Comparison of ENCODE assay signal across 8 mouse cellular contexts in the genomic region with DNA sequence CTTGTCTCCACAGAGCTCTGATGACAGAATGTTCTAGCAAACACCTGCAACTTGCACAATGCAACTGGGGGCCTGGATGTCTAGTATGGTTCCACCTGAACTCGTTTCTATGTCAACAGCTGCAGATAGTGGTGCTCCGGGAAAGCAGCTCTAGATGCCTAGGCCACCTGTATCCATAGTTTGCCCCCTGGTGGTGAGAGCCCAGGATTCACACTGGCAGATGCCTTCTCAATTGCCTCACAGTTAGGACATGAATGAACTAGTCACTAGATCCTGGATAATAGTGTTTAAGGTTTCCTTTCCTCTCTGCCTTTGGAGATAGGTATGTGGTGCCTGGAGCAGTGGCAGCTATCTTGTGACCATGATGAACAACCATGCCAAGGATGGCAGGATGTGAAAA.
A peak's percentile ranks its signal among the peaks of the same experiment; 100 is the strongest.
DNase-seq lines count a peak whose midpoint lies in the region; ATAC-seq lines count a peak whose summit lies in the region.

No protein-coding gene starts in this region.

- H3K4me3 ChIP-seq in forebrain, embryonic 13.5 days: no peak overlapping the region

- H3K4me1 ChIP-seq in forebrain, embryonic 13.5 days: 0 out of 2 replicates have a peak, but pooled peaks cover 3% of the 10 kb centered on the region

- WGBS in forebrain, embryonic 13.5 days: 22% methylated on average over 2 of the region's 2 CpGs

- no peaks in the 10 kb centered on the region for H3K27me3 ChIP-seq in forebrain, embryonic 13.5 days

- ATAC-seq in forebrain, embryonic 13.5 days: 0 out of 2 replicates have a peak, but pooled peaks have one; percentile 38
- ATAC-seq in activated CD4-positive, CD25-positive, alpha-beta regulatory T cell, adult 4 months: no peak

- H3K27ac ChIP-seq in forebrain, embryonic 13.5 days: no peak overlapping the region

- H3K4me2 ChIP-seq in forebrain, embryonic 13.5 days: no peak overlapping the region

- no peaks in the 10 kb centered on the region for H3K9me3 ChIP-seq in forebrain, embryonic 13.5 days (replicated peaks)

- no peak overlapping the region for H3K9ac ChIP-seq in forebrain, embryonic 13.5 days

- intact Hi-C loops in heart, postnatal 36 days (cut with DNase I): loop anchor here (1.0 to 2.0 kb wide), 2 partner anchors 64 to 166 kb away; no protein-coding TSS in a partner anchor

- no peaks in the 10 kb centered on the region for H3K36me3 ChIP-seq in forebrain, embryonic 13.5 days (ENCODE audit: poor library complexity, severe bottlenecking)

- DNase-seq in Muller cell, postnatal 12 days (ENCODE audit: inconsistent ontology term): peak; percentile 57
- DNase-seq in c-Kit-positive CD71-positive TER-119-positive erythroid progenitor cells, embryonic 14.5 days (ENCODE audit: low spot score): peak; percentile 30
- peak; percentile 84 to 86 for DNase-seq in heart, postnatal 36 days
- peak; percentile 58 to 79 for DNase-seq in layer of hippocampus, postnatal 14 days (ENCODE audit: low spot score in 2 of 2)
- peak; percentile 73 to 85 for DNase-seq in lung, postnatal 4 days
- DNase-seq in spleen, adult 18-20 months: peak; percentile 49 to 75

Comparison
In these comparisons a context has a peak if more than half of its experiments do, and no peak if none do; other contexts are left out.
1. DNase-seq: peak in every context shown above with its lines; median percentile 85 in heart, postnatal 36 days; 79 in lung, postnatal 4 days; 68 in layer of hippocampus, postnatal 14 days; 62 in spleen, adult 18-20 months; 57 in Muller cell, postnatal 12 days; 30 in c-Kit-positive CD71-positive TER-119-positive erythroid progenitor cells, embryonic 14.5 days.